26 mouse cellular contexts compared by ENCODE assay signal in genomic region chr4:152392627-152393026, GRCm38 (mm10). TPM values are rescaled to one million over a fixed set of nuclear protein-coding genes. Genes with fewer than 3 reads are reported as not detected.
"Had no signal": no experiment of that assay in that cellular context is flagged by ENCODE, and none has a peak within 500 bp of the region (broad histone marks: within the 10 kb centered on the region; RNA-seq: fewer than 3 reads in every experiment).

No protein-coding gene starts in this region.

- H3K9ac ChIP-seq: heart, embryonic 12.5 days; hindbrain, embryonic 12.5 days; hindbrain, embryonic 14.5 days; intestine, embryonic 15.5 days; kidney, embryonic 15.5 days; limb, embryonic 13.5 days; limb, embryonic 15.5 days; liver, embryonic 12.5 days; liver, embryonic 14.5 days had no signal

- H3K36me3 ChIP-seq: heart, embryonic 10.5 days; heart, embryonic 12.5 days; hindbrain, embryonic 10.5 days; hindbrain, embryonic 12.5 days; intestine, embryonic 15.5 days; kidney, embryonic 15.5 days; limb, embryonic 13.5 days; limb, embryonic 15.5 days; liver, embryonic 12.5 days had no signal

- H3K27ac ChIP-seq: heart, embryonic 10.5 days; hindbrain, embryonic 12.5 days; hindbrain, embryonic 14.5 days; intestine, embryonic 15.5 days; kidney, embryonic 15.5 days; kidney, postnatal 0 days; limb, embryonic 13.5 days; limb, embryonic 15.5 days; liver, embryonic 12.5 days; liver, embryonic 14.5 days had no signal

- DNase-seq: gastrocnemius, postnatal 36 days; heart, adult 18-20 months; heart, postnatal 10 days; heart, postnatal 4 days; kidney, adult 18-20 months; kidney, adult 8-10 months; kidney, postnatal 14 days; kidney, postnatal 36 days had no signal

- ATAC-seq: hindbrain, embryonic 16.5 days; inflammation-experienced regulatory T-cells, adult 6 months; intestine, embryonic 15.5 days; intestine, postnatal 0 days; liver, embryonic 12.5 days had no signal

- H3K4me2 ChIP-seq: heart, embryonic 12.5 days; hindbrain, embryonic 12.5 days; hindbrain, embryonic 14.5 days; intestine, embryonic 15.5 days; kidney, embryonic 15.5 days; limb, embryonic 13.5 days; limb, embryonic 15.5 days; liver, embryonic 12.5 days had no signal

- H3K9me3 ChIP-seq: heart, embryonic 10.5 days; heart, embryonic 12.5 days; hindbrain, embryonic 10.5 days; hindbrain, embryonic 12.5 days; intestine, embryonic 15.5 days; kidney, embryonic 15.5 days; limb, embryonic 13.5 days; limb, embryonic 15.5 days; liver, embryonic 12.5 days had no signal

- H3K4me1 ChIP-seq: heart, embryonic 10.5 days; heart, embryonic 12.5 days; intestine, embryonic 15.5 days; limb, embryonic 15.5 days; liver, embryonic 12.5 days had no signal

- H3K27me3 ChIP-seq: hindbrain, embryonic 12.5 days; intestine, embryonic 15.5 days; kidney, embryonic 15.5 days; limb, embryonic 13.5 days; limb, embryonic 15.5 days; liver, embryonic 12.5 days had no signal

- H3K4me3 ChIP-seq: heart, embryonic 10.5 days; heart, embryonic 12.5 days; hindbrain, embryonic 10.5 days; hindbrain, embryonic 12.5 days; intestine, embryonic 15.5 days; kidney, embryonic 15.5 days; limb, embryonic 13.5 days; limb, embryonic 15.5 days; liver, embryonic 12.5 days had no signal

RNA-seq across cellular contexts. Expression of gene Chd5, which starts 54.2 kb away (rescaled TPM):
- polyA plus RNA-seq: heart, embryonic 10.5 days; heart, embryonic 14.5 days; liver, adult 2 months; liver, embryonic 16.5 days had no signal
